Mouse (Mus musculus) kidney, adult 2 months (tissue): ENCODE measurements around the gene Epb41l3.

Experiments used
- CTCF ChIP-seq: fragments of 200-500 bp; conservative IDR thresholded peaks from 2 replicates; pipeline ENCODE4 v1.5.1; 2011; ENCODE audit warnings: low read depth, mild to moderate bottlenecking, control low read depth, low read length, moderate library complexity, mixed read lengths; ENCODE audit not compliant: insufficient read depth, insufficient read length
- POLR2A ChIP-seq: fragments of 200-500 bp; IDR thresholded peaks from one replicate; pipeline ENCODE4 v1.6.1; 2011; ENCODE audit warnings: low read depth, low read length, control low read depth

GRCm38 (mm10) chr17:69157809-69158185 is 82.3 kb downstream of the Epb41l3 start:
- TF ChIP-seq POLR2A (no peak), CTCF (no peak)
